ENCODE assay signal across 11 mouse cellular contexts in genomic region chr13:58523011-58523760, GRCm38 (mm10).
DNase-seq lines count a peak whose midpoint lies in the region; ATAC-seq and TF ChIP-seq lines count a peak whose summit lies in the region.
"Had no signal": no experiment of that assay in that cellular context is flagged by ENCODE, and none has a peak within 500 bp of the region (broad histone marks: within the 10 kb centered on the region; RNA-seq: fewer than 3 reads in every experiment).

No protein-coding gene starts in this region.

- peak; percentile 39 for ATAC-seq in heart, embryonic 16.5 days (replicated peaks; ENCODE audit: extremely low read depth, insufficient read depth, low FRiP score)
- peak; percentile 52 for ATAC-seq in liver, embryonic 13.5 days (ENCODE audit: low read depth)

- H3K79me2 ChIP-seq in heart, adult 2 months (replicated peaks; ENCODE audit: control insufficient read depth, insufficient read depth, low read length), result no peaks in the 10 kb centered on the region

- no peak for DNase-seq in heart, adult 2 months
- peak; percentile 74 for DNase-seq in MEL-GATA-1-ER (ENCODE audit: extremely low read depth, low read depth)
- DNase-seq in forelimb bud, embryonic 11.5 days (ENCODE audit: low read depth, low spot score), result peak; percentile 35
- DNase-seq in liver, embryonic 13.5 days, result peak; percentile 53
- DNase-seq in cerebellum, postnatal 4 days (ENCODE audit: low spot score in 2 of 2), result no peak
- no peak for DNase-seq in yolk sac, embryonic 10.5 days (ENCODE audit: low spot score)
- DNase-seq in left cerebral cortex, adult 2 months (ENCODE audit: extremely low spot score in 1 of 2, low spot score in 2 of 2), result no peak
- DNase-seq: cerebellum, adult 9-11 months; gastrocnemius, adult 2 months; lung, adult 18-20 months had no signal

- no peak for TF ChIP-seq EP300 in heart, adult 2 months (IDR thresholded peaks at IDR 0.05; ENCODE audit: insufficient read depth, low read depth, low read length)

- H3K9ac ChIP-seq in heart, embryonic 16.5 days (ENCODE audit: low read length), result no peak overlapping the region
- H3K9ac ChIP-seq in heart, adult 2 months (ENCODE audit: low read depth, low read length), result no peak overlapping the region
- peak overlapping the region; percentile 63 for H3K9ac ChIP-seq in liver, embryonic 13.5 days

- peaks cover 6% of the 10 kb centered on the region; the same call in 1 of the 2 replicates for H3K9me3 ChIP-seq in heart, embryonic 16.5 days (replicated peaks; ENCODE audit: control insufficient read depth, low read length)
- no peaks in the 10 kb centered on the region for H3K9me3 ChIP-seq in liver, embryonic 13.5 days (replicated peaks)

- TF ChIP-seq POLR2A in heart, adult 2 months (IDR thresholded peaks at IDR 0.05; ENCODE audit: insufficient read depth, low read depth, low read length), result no peak

- peaks cover 3% of the 10 kb centered on the region; the same call in 1 of the 2 replicates for H3K27me3 ChIP-seq in heart, embryonic 16.5 days (ENCODE audit: control insufficient read depth, insufficient read depth, low read length)
- peaks cover 1% of the 10 kb centered on the region; the same call in 1 of the 2 replicates for H3K27me3 ChIP-seq in heart, adult 2 months (ENCODE audit: control insufficient read depth, insufficient read depth, low read length)
- 0 out of 2 replicates have a peak, but pooled peaks cover 4% of the 10 kb centered on the region for H3K27me3 ChIP-seq in liver, embryonic 13.5 days

- no peak for TF ChIP-seq CTCF in heart, adult 2 months (IDR thresholded peaks at IDR 0.05)
- TF ChIP-seq CTCF in left cerebral cortex, adult 2 months (IDR thresholded peaks at IDR 0.05), result no peak

- H3K36me3 ChIP-seq in heart, embryonic 16.5 days (ENCODE audit: control insufficient read depth, insufficient read depth), result no peaks in the 10 kb centered on the region
- H3K36me3 ChIP-seq in heart, adult 2 months (ENCODE audit: control insufficient read depth, insufficient read depth, low read length), result no peaks in the 10 kb centered on the region
- H3K36me3 ChIP-seq in liver, embryonic 13.5 days, result no peaks in the 10 kb centered on the region

- intact Hi-C loops in heart, adult 2 months (cut with DNase I), result no loop called here
- intact Hi-C loops in left cerebral cortex, adult 2 months (cut with DNase I), result loop anchor here (5.0 kb wide), 1 partner anchor 111 kb away; no protein-coding TSS in a partner anchor

- H3K4me3 ChIP-seq in heart, embryonic 16.5 days (ENCODE audit: low read length), result peak overlapping the region; percentile 0; the same call in 1 of the 2 replicates
- no peak overlapping the region for H3K4me3 ChIP-seq in heart, adult 2 months
- H3K4me3 ChIP-seq in liver, embryonic 13.5 days (replicated peaks), result peak overlapping the region; percentile 53
- H3K4me3 ChIP-seq in left cerebral cortex, adult 2 months, result no peak overlapping the region
- H3K4me3 ChIP-seq: gastrocnemius, adult 2 months had no signal

- H3K4me1 ChIP-seq in heart, embryonic 16.5 days (ENCODE audit: control insufficient read depth, insufficient read depth, low read length), result peaks cover 22% of the 10 kb centered on the region
- peaks cover 4% of the 10 kb centered on the region for H3K4me1 ChIP-seq in heart, adult 2 months (ENCODE audit: control insufficient read depth, insufficient read depth, low read length)
- H3K4me1 ChIP-seq in liver, embryonic 13.5 days (replicated peaks), result peaks cover 65% of the 10 kb centered on the region

- WGBS in heart, embryonic 16.5 days, result 11% methylated on average over 20 of the region's 20 CpGs
- 12% methylated on average over 20 of the region's 20 CpGs for WGBS in heart, adult 2 months
- 3% methylated on average over 20 of the region's 20 CpGs for WGBS in liver, embryonic 13.5 days (ENCODE audit: insufficient replicate concordance)

- peak overlapping the region; percentile 38 for H3K4me2 ChIP-seq in heart, embryonic 16.5 days (ENCODE audit: low read depth, low read length)
- H3K4me2 ChIP-seq in liver, embryonic 13.5 days, result peak overlapping the region; percentile 82

- no peak overlapping the region for H3K27ac ChIP-seq in heart, embryonic 16.5 days (ENCODE audit: low read length)
- H3K27ac ChIP-seq in heart, adult 2 months, result no peak overlapping the region
- H3K27ac ChIP-seq in liver, embryonic 13.5 days, result peak overlapping the region; percentile 88
- no peak overlapping the region for H3K27ac ChIP-seq in left cerebral cortex, adult 2 months
- H3K27ac ChIP-seq: gastrocnemius, adult 2 months had no signal

Comparison
In these comparisons a context has a peak if more than half of its experiments do, and no peak if none do; other contexts are left out.
1. H3K4me3 ChIP-seq: peak in heart, embryonic 16.5 days (single experiment) and liver, embryonic 13.5 days (single experiment); none in heart, adult 2 months (single experiment) and left cerebral cortex, adult 2 months (single experiment).
2. DNase-seq: peak in MEL-GATA-1-ER (single experiment), forelimb bud, embryonic 11.5 days (single experiment) and liver, embryonic 13.5 days (single experiment); none in heart, adult 2 months (0 of 2), cerebellum, postnatal 4 days (0 of 2), yolk sac, embryonic 10.5 days (single experiment) and left cerebral cortex, adult 2 months (0 of 2).